Mouse (Mus musculus): ENCODE data around the gene Hnrnpm.

DNA sequence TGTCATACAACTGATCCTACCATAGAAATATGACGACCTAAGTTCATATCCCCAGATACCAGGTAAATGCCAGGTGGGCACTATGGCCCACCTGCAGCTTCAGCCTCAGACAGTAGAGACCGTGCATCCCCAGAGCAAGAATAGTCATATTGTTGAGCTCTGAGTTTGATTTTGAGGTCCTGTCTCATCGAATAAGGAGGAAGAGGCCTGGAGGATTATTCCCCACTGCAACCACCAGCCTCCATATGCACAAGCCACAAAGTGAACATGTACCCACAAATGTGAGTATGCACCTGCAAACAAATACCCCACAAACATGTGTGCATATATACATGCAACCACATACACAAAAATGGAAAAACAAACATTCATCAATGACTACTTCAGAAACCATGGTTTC is 59.4 kb downstream of the Hnrnpm start:
- TF ChIP-seq CTCF (IDR thresholded peaks at IDR 0.05; ENCODE audit: control insufficient read depth, insufficient read depth, low read length) (no peak), POLR2A (IDR thresholded peaks at IDR 0.05; ENCODE audit: borderline replicate concordance, control insufficient read depth, low read depth, low read length) (no peak)

Data from bone marrow, adult 2 months (tissue).